Mouse (Mus musculus) cerebellum, adult 9-10 months (tissue): ENCODE measurements around the gene 5330417H12Rik.

Experiments
- DNase-seq: peaks from one replicate; pipeline ENCODE4 v3.0.0; 2022

5330417H12Rik gene

DNA sequence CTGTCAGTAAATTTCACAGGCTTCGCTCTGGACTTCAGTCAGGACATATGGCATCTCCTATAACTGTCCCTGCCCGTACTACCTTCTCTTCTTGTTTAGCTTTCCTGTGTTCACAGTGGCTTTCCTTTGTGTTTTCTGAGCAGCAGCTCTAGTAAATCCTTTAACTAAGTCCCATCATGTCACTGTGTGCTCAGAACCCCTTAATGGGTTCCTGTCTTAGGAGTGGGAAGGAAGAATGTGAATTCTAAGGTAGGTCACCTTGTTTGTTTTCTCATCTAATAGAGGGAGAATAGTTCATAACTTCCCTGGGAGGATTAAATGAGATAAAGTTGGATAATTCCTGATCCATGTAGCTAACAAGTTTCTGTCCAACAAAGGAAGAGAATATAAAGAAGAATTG, at the start of gene 5330417H12Rik:
Gene 5330417H12Rik, minus strand, starts transcription at position 101 of the 400 bp plus-strand sequence.
- no peak for DNase-seq

DNA sequence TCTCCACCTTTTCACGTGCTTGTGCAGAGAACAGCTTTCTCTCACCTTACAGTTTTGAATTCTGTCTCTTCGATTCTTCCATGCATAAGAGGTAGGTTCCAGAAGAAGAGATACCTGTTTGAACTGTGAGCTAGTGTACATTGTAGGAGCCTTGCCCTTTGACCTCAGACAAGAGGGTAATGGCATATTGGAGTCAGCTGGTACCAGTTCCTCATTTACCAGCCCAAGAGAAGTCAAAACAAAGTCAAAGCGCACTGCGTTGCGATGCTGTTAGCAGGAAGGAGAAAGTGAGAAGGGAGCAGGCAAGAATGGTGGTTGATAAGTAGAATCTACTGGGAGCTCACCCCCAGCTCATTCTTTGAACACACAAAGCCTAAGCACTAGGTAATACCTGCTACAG, 43.6 kb upstream of the 5330417H12Rik start:
- no peak for DNase-seq

DNA sequence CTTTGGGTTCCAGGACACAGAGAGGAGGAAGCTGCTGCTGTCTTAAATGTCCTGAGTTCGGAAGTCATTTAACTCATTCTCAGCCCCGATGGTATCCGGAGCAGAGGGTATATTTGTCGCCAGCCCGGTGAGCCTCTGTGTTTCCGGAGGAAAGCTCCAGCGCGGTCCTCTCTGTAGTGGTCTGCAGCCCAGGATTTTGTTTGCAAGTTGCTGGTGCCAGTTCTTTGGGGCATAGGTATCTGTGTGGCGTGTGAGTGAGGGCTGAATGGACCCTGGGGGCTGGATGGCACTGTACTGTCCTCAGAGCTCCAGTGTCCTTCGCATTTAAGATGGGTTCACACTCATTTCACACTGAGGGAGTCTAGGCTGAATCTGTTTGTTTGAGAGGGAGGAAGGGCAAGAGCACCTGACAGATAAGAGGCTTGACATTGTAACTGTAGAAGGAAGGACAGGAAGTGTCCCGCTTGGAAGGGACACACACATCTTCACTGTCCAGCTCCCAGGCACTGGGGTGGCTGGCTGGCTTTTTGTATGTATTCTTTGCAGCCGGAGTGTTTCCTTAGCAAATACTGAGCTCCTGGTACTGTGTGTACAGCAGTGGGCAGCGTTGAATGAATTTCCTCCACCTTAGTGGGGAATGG, 41.4 kb upstream of the 5330417H12Rik start:
- no peak for DNase-seq

DNA sequence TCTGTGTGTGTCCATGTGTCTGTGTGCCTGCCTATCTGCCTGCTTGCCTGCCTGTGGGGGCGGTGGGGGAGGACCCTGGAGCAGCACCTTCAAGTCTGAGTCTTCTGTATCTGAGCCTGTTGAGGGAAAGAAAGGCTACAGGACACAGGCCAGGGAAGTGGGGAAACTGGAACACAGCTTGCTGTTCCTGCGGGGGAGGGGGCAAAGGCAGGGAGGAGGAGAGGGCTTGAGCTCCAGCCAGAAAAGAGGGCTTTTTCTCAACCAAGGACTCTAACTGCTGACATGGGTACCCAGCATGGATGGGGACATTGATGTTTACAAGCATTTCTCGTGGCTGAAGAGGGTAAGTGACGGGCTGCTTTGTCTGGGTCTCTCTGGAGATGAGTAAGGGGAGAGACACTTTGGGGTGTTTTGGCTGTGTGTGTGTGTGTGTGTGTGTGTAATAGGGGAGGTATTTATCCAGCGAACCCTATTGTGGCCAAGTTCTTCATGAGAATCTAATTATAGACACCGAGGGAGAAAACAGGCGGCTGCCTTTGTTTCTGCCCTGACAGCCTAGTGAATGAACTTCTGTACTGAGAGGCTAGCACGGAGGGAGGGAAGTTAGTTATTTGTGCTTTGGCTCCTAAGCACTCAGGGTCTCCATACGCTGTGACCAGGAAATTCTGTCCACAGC, 40.8 kb upstream of the 5330417H12Rik start:
- no peak for DNase-seq

DNA sequence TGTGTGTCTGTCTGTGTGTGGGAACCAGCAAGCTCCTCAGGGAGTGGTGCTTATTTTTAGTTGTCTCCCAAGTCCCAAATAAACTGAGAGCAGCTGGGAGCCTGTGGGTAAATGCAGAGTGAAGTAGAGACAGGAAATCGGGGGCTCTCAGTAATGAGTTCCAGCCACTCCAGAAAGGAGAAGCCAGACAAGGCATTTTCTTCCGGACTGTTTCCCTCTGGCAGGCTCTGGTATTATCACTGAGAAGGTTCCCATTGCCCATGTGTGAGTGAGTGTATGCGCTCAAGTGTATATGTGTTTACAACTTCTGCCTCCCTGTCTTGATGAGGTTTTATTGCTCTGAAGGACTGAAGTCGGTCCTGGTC, 40.2 kb upstream of the 5330417H12Rik start:
- no peak for DNase-seq

DNA sequence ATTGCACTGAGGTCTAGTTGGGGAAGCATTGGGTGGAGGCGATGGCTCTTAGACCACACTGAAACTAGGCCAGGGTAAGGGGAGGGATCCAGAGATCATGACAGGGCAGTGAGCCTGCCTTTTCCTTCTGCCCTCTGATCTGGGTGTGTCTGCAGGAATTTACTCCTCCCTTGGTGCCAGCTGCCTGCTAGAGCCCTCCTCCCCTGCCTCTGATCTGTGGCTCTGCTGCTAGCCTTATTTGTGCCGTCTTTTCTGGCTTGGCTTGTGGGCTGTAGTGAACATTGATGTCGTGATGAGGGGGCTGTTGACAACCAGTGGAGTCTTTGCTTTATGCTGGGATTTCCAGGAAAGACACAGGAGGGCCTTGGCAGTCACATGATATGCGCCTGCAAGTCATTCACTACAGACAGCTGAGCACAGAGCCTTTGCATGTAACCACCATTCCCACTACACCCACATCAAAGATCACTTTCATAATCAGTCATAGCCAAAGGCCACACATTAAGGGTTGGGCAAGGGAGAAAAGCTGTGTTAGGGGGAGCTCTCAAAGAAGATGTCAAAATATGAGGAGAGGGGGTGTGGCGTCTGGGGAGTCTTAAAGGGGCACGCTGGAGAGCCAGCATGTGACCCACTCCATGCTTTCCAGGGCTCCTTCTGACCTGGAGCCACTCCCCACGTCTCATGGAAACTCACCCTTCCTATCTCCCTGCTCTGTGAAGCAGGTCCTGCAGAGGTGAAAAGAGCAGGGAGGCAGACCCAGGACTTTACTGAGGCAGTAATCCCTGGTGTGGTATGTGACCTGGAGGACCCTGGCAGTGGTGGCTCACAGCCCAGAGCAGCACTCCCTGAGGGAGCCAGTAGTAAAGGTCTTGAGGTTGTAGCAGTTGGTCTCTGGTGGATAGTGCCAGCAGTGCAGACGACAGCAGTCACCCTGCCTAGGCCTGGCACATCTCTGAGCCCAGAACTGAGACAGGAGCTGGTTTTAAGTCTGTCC, 39.4 kb upstream of the 5330417H12Rik start:
- DNase-seq: no peak

DNA sequence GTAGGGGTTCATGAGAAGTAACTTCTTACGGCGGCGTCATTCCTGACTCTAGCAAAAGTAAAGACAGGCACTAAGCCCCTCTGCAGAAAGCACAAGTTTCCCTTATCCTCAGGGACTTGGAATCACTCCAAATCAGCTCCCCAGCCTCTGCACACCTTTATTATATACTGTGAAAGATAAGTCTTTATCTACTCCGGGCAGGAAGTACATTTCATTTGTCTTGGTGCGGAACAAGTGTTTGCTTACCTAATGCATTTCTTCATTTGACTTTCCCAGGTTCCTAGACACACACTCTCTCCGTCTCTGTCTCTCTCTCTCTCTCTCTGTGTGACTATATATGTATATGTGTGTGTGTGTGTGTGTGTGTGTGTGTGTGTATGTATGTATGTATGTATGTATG, 38.7 kb upstream of the 5330417H12Rik start:
- DNase-seq: no peak

DNA sequence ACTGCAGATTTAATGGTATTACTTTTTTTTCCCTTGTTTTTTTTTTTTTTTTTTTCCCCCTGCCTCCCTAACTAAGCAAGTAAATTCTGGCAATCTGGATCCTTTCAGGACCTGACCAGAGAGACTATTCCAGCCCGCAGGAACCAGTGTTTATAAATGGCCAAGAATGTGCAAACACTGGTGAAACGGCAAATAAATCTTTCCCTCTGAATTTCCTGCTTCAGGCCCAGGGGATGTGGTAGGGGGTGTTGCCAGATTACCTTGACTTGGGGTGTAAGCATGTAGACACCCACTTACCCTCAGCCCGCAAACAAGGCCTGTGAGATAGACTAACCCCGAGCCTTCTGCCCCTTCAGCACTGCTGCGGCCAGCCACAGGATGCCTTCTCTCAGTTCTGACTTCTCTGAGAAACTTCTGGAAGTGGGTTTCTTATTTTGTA, 36.9 kb upstream of the 5330417H12Rik start:
- DNase-seq: no peak

DNA sequence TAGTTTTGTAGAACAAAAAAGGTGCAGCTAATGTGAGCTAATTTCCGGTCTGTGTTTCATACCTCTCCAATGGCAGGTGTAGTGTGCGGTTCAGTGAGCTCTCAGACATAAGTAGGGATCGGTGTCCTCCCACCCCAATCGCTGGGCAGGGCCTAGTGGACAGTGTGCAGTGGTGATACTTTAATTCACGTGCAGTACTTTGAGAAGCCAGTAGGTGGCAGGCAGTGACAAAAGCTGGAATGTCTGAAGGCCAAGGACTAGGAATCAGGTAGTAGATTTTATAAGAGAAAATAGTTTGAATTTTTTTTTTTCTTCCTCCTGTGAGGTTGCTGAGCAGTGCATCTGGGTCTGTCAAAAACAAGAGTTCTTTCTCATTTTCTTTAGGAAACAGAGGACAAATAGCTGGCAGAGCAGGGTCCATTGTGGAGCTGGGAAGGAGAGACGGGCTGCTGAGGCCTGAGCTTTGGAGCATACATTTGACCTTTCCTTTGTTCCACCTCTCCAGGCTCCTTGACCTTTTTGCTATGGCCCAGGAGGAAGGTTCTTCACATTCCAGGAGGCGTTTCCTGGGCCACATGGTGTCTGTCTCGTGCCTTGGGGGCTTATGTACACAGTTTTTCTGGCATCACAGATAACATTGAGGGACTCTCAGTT, 36.4 kb upstream of the 5330417H12Rik start:
- peak; percentile 56 for DNase-seq

DNA sequence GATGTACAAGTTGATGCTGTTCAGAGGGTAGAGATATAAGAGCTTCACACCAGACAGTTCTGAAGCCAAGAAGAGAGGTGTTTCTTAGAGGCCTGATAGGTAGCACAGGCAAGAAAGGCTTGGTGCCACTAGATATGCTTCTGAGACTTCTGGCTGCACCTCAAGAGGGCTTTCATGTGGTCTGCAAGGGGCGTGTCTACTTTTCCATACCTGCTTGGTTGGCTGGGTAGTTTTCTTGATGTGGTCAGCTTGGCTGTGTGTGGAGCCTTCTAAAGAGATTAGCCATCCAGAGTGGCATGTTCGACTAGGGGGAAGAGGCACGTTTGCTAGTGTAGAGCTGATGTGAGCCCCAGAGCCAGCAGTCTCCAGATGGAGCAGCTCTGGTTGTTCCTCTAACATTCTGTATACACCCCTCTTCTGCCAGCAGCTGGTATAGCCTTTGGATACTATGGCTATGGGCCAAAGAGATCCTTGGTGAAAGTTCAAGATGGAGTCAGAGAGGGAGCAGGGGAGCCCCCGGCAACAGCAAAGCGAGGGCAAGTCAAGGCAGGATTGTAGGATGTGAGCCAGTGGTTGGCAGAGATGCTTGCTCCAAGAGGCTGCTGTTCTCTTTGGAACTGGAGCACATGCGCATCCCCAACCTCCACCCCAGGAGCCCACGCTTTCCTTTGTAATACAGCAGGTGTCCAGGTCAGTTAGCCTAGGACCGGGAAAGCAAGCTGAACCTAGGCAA, 34.4 kb upstream of the 5330417H12Rik start:
- no peak for DNase-seq

DNA sequence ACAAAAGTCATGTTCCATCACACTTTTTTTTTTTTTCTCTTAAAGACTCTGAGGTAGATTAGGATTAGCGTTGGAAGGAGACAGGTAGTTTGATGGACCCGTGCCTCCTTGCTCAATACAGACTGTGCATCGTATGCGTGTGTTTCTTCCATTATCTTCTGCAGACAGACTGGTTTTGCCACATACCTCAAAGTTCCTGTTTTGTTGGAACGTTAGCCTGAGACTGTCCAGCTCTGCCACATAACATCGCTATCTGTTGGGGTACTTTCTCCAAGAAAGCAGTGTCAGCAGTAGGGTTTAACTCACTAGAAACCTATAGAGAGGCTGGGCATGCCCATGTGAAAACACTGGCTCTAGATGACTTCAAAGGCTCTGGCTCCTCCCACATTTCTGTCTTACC, 31.5 kb upstream of the 5330417H12Rik start:
- no peak for DNase-seq

DNA sequence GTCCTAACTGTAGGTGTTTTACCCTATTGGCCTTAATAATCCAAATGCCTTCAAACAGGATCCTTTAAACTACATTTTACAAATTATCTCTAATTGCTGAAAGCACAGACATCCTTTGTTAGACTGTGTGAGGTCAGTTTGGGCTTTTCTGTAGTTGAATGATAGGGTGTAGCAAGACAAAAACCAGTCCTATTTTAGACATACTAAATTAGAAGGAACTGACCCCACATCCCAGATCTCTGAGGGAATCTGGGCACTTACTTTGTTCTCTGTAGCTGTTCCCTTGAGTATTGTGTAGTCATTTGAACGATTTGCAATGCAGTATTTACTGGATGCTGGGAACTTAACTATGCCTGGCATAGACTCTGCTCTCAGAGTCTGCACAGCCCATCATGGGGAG, 26.9 kb upstream of the 5330417H12Rik start:
- DNase-seq: no peak

DNA sequence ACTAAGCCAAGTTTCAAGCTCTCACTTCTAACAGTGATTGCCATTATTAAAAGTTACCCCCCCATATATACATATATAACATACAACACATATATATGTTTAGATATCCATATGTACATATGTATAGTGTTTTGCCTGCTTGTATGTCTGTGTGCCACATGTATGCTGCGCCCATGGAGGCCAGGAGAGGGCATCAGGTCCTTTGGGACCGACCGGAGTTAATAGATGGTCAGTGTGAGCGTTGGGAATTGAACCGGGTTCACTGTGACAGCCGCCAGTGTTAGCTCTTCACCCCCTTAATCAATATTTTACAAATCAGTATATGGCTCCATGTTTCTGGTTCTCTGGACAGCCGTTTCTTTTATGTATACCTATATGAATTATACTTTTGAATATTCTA, 25.0 kb upstream of the 5330417H12Rik start:
- DNase-seq: no peak

DNA sequence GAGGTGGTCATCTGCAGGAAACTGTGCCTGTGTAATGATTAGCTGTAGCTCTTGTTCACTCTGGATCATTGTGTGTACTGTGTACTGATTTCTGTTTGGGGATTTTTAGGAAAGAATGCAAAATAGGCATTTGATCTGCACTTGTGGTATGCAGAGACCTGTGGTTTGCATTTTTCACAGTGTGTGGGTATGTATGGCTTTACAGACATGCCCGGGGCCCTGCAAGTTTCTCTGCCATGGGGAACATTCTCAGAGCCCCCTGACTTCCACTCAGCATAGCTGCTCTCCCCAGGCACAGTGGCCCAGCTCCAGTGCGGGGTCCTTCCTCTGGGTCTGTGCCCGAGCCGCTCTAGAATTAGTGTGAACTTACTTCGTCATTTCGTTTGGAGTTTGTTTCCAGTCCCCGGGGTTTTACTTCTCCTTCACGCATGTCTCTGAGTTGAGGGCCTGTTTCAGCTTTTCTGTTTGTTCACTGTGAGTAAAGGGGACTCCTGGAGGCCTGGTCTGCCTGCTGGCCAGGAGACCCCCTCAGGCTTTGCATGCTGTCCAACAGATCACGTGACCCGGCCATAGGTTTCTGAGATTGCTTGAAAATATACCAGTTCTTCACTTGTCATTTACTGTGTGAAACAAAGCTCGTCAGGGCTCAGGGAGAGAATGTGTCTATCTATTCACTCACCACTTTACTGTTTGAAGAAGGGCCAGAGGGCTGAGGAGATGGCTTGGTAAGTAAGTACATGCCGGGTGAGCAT, 24.2 kb upstream of the 5330417H12Rik start:
- no peak for DNase-seq

DNA sequence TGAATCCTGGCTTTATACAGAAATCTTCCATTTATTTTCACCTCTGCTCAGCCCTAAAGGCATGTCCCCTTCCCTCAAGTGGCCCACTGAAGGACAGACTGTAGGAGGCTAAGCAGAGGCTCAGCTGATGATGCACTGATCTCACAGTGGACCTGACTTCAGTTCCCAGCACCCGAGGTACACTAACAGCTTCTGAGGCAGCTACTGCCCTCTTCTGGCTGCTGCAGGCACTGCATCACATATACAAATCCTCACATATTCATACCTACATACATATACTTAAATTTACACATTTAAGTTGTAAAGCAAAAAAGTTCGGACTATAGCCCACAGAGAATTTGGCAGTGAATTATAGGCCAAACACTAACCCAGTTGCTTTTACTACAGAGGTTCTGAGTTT, 20.0 kb upstream of the 5330417H12Rik start:
- no peak for DNase-seq

DNA sequence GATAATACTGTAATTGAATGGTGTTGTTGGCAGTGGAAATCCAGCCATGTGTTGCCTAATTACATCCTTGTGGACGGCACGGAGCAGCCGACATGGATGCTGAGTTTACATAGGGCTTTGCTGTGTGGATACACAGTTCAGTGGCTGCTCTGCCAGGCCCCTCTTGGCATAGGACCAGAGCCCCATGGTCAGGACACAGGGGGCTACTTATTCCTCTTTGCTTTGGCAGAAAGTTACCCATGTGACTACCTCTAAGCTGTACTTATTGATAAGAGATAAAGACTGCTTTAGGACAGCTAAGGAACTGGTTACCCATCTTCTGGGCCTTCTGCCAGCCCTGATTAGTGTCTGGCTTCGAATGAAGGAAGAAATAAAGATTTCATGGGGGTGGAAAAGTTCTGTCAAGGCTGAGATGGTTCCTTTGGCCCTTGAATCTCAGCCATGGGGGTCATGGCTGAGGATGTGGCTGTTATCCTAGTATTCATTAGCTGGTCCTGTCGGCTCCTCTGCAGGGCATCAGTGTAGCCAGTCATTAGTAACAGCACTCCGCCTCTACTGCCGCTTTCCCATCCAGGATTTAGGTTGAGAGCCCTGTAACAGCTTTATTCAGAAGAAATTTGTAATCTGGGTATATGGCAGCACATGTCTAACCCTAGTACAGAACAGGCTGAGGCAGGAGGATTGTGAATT, 17.8 kb upstream of the 5330417H12Rik start:
- no peak for DNase-seq

DNA sequence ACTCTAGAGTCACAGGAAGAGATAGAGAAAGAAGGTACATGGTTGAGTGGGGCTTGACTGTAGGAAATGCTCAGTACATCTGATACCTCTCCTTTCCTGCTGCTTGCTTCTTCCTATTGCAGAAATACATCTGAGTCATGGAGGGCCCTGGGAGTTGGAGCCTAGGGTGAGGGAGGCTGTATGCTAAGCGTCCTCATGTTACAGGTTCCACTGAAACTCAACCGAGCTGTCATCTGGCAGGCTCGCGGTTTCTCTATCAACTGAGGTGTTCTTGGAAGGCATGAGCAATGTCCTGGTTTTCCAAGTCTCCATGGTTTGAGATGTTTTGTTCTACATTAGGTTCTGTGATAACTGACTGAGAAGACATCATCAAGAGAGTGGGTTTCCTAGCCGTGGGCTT, 13.1 kb upstream of the 5330417H12Rik start:
- DNase-seq: no peak

DNA sequence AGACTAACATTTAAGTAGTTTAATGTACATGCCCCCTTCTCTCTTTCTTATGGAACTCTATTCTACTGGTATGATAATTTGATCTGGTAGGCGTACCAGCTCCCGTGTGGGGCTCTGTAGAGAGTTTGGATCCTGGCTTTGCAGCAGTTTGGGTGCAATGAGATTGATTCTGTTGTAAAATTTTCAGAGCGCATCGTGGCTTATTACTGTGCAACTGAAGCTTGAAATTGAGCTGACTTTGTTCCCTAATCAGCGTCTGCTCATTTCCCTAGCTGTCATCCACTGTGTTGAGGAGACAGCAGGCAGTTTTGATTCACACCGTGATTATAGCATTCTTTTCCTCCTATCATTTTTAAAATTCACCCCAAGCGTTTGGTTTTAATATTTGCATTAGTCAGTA, 12.4 kb upstream of the 5330417H12Rik start:
- no peak for DNase-seq

DNA sequence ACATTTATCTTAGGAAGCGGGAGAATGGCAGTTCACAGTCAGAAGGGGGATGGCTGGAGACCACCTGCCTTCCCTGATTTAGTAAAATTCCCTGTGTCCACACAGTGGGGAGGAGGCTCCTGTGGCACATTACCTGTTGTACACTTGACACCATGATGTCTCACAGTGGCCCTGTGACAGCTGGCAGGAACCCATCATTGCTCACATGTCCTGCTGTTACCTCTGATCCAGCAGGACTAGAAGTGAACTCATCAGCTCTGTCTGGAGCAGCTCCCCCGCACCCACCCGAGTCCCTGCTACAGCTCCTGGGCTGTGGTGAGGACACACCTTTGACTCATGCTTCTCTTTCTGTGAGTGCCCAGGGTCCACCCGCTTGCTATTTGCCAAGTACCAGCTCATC, 8.2 kb upstream of the 5330417H12Rik start:
- no peak for DNase-seq

DNA sequence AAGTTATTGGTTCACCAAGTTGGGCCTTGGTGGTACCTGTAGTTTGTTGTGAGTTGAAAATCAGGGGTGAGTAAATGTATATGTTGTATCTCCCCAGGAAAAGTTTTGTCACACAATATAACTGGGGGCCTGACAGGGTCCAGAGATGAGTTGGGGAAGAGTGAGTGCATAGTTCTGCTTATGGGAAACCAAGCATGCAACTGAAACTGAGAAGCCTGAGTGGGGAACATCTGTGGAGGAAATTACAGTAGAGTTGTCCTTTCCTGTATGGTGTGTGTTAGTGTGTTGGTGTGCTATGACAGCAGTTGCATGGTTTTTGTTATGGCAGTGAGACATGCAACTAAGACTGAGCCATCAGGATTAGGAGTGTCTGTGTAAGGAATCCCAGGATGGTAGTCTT, 3.4 kb upstream of the 5330417H12Rik start:
- DNase-seq: no peak

DNA sequence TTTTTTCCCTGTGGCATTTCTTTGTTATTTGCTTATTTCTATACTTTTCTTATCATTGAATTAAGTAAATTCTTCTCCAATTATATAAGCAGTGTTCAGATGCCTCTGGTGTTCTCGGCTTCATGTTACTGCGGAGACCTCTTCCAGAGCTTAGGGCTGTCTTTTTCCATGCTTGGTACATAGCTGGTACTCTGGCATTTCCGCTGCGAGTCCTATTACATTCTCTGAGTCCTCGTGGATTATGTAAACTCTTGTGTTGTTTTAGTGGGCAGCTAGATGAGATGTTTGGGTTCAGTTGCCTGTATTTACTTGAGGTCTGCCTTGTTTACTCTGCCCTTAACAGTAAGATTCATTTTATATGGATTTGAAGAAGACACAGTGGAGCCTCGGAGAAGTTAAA, 820 bp upstream of the 5330417H12Rik start:
- no peak for DNase-seq
